Mouse (Mus musculus) cortical plate, adult 2 months (tissue): Measurements from ENCODE around the gene Mmrn2. TPM values are rescaled to one million over a fixed set of nuclear protein-coding genes. Genes with fewer than 3 reads are reported as not detected.
A peak's percentile ranks its signal among the peaks of the same experiment; 100 is the strongest.

Experiments
- H3K27ac ChIP-seq: fragments of 200-500 bp; 2 replicates; pipeline ENCODE4 v1.5.1; 2012; ENCODE audit warnings: low read length, control low read depth, inconsistent platforms; ENCODE audit not compliant: insufficient read depth
- H3K4me1 ChIP-seq: fragments of 200-500 bp; 2 replicates; pipeline ENCODE4 v1.6.1; 2011; ENCODE audit warnings: low read length; ENCODE audit not compliant: control insufficient read depth, insufficient read depth
- H3K4me3 ChIP-seq: fragments of 200-500 bp; 2 replicates; pipeline ENCODE4 v1.5.1; 2011; ENCODE audit warnings: mild to moderate bottlenecking, low read length, control low read depth; ENCODE audit not compliant: insufficient read depth
- CTCF ChIP-seq: fragments of 200-500 bp; IDR thresholded peaks from 2 replicates; pipeline ENCODE4 v1.5.1; 2011; ENCODE audit warnings: mild to moderate bottlenecking, control low read depth, low read length; ENCODE audit not compliant: insufficient read depth; ENCODE audit errors: extremely low read depth
- POLR2A ChIP-seq: fragments of 200-500 bp; IDR thresholded peaks from 2 replicates; pipeline ENCODE4 v1.6.1; 2011; ENCODE audit warnings: mild to moderate bottlenecking, low read length, control low read depth; ENCODE audit not compliant: insufficient read depth; ENCODE audit errors: extremely low read depth
- polyA plus RNA-seq: library from polyadenylated mRNA; depleted of rRNA; stranded (reverse); fragments of >200 nt; gene quantifications from 2 replicates; pipeline ENCODE4 v1.2.3, GENCODE M21; 2012; rRNA removed

Mmrn2 gene
- polyA plus RNA-seq, result 3.2 and 3.4 TPM in 2 replicates

DNA sequence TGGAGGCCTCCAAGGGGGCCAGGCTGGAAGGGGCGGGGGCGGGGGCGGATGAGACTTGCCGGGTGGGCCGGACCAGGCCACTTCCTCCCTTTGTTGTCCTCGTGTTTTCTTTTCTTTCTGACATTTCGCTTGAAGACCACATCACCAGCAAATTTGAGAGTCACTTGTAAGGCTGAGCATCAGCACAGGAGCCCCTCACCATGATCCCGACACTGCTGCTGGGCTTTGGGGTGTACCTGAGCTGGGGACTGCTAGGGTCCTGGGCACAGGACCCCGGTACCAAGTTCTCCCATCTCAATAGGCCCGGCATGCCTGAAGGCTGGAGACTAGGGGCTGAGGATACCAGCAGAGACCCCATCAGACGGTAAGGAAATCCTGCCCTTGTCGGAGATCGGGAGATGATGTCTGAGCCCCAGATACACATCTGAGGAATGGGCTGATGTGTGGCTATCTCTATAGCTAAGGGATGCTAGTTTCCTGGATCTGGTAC lies at the start of gene Mmrn2:
TSS of gene Mmrn2 (plus strand) at position 51 of the 490 bp plus-strand sequence.
- Histone ChIP-seq H3K4me1 (no peaks in the 10 kb centered on the region), H3K27ac (peak within 1 kb of the TSS; percentile 18), H3K4me3 (no peak within 1 kb of the TSS; the same call in 1 of the 2 replicates)
- TF ChIP-seq POLR2A, result no peak
- TF ChIP-seq CTCF, result no peak

- TF ChIP-seq POLR2A (no peak), CTCF (no peak)
- Histone ChIP-seq H3K4me1 (no peaks in the 10 kb centered on the region; the same call in 1 of the 2 replicates), H3K4me3 (no peak overlapping the region), H3K27ac (no peak overlapping the region)
Observed at GRCm38 (mm10) chr14:34326606-34327005, 48.7 kb upstream of the Mmrn2 start.

- Histone ChIP-seq H3K27ac (no peak overlapping the region), H3K4me3 (no peak overlapping the region), H3K4me1 (no peaks in the 10 kb centered on the region; the same call in 1 of the 2 replicates)
- no peak for TF ChIP-seq CTCF
- TF ChIP-seq POLR2A, result no peak
Observed at GRCm38 (mm10) chr14:34327618-34328017, 47.6 kb upstream of the Mmrn2 start.

- Histone ChIP-seq H3K4me3 (no peak overlapping the region), H3K4me1 (no peaks in the 10 kb centered on the region; the same call in 1 of the 2 replicates), H3K27ac (no peak overlapping the region)
- TF ChIP-seq POLR2A, result no peak
- TF ChIP-seq CTCF, result no peak
Observed at GRCm38 (mm10) chr14:34330657-34331158, 44.6 kb upstream of the Mmrn2 start.

- Histone ChIP-seq H3K4me1 (no peaks in the 10 kb centered on the region; the same call in 1 of the 2 replicates), H3K27ac (0 out of 2 replicates have a peak overlapping the region, but pooled peaks have one; percentile 12), H3K4me3 (no peak overlapping the region)
- TF ChIP-seq CTCF (no peak), POLR2A (no peak)
Observed at GRCm38 (mm10) chr14:34331886-34332285, 43.4 kb upstream of the Mmrn2 start.

DNA sequence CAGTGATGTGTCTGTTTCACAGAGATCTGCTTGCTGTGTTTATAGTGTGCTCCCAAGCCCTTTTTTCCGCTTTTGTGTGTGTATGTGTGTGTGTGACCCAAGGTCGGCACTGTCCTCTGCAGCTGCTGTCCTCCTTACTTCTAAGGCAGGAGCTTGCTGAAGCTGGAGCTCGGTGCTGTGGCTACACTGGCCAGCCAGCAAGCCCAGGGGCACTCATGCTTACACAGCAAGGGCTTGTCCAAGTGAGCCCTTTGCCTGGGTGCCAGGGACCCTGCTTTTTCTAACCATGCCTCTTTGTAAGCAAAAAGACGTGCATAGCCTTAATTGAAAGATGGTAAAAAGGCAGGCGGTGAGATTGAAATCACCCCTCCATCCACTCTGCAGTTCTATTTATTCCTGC lies 42.8 kb upstream of the Mmrn2 start:
- H3K27ac ChIP-seq, result 0 out of 2 replicates have a peak overlapping the region, but pooled peaks have one; percentile 54
- TF ChIP-seq CTCF (no peak), POLR2A (no peak)

DNA sequence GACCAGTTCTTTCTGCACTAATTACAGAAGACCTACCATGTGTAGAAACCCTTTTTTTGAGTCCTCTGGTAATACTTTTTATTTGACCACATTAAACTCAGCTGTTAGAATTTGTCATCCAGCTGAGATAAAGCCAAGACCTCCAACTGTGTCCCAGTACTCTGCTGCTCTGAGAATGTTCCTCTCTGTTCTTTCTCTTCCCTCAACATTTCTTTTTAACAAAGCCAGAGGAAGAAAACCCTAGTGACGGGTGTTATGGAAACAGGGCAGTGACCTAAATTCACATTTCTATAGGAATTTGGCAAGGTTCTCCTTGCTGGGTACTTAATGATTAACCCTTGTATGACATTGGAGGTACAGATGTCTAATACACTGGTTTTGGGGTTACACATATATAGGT lies 35.8 kb upstream of the Mmrn2 start:
- no peaks in the 10 kb centered on the region for H3K4me1 ChIP-seq

More for the DNA sequence above, 42.8 kb upstream of the Mmrn2 start:
- H3K4me3 ChIP-seq, result no peak overlapping the region
- H3K4me1 ChIP-seq, result no peaks in the 10 kb centered on the region; the same call in 1 of the 2 replicates

GRCm38 (mm10) chr14:34341993-34342392 lies 33.3 kb upstream of the Mmrn2 start:
- TF ChIP-seq POLR2A (no peak), CTCF (no peak)
- Histone ChIP-seq H3K4me1 (no peaks in the 10 kb centered on the region), H3K4me3 (no peak overlapping the region), H3K27ac (no peak overlapping the region)

More for the DNA sequence above, 35.8 kb upstream of the Mmrn2 start:
- no peak overlapping the region for H3K27ac ChIP-seq
- TF ChIP-seq POLR2A, result no peak
- no peak for TF ChIP-seq CTCF
- H3K4me3 ChIP-seq, result no peak overlapping the region

- H3K27ac ChIP-seq, result no peak overlapping the region
- no peaks in the 10 kb centered on the region for H3K4me1 ChIP-seq
- no peak overlapping the region for H3K4me3 ChIP-seq
- TF ChIP-seq CTCF, result no peak
- TF ChIP-seq POLR2A, result no peak
Observed at GRCm38 (mm10) chr14:34343078-34343477, 32.2 kb upstream of the Mmrn2 start.

DNA sequence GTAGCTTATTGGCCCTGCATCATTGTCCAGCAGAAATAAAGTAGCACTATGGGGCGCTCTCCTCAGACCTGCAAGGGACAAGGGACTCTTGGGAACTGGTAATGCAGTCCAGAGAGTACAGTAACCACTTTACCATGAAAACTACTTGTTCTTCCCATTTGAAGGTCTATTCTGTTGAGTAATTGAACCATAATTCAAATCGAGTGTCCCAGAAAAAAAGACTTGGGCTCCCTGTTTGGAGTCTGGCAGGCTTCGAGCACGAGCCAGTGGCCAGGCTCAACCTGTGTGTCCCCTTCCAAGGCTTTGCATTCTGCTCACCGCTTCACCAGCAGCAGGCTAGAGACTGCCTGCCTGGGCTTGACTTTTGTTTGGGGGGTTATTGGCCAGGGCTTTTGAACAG lies 30.9 kb upstream of the Mmrn2 start:
- Histone ChIP-seq H3K27ac (no peak overlapping the region), H3K4me3 (no peak overlapping the region)
- TF ChIP-seq CTCF (no peak), POLR2A (no peak)

More for the DNA sequence above, 30.9 kb upstream of the Mmrn2 start:
- no peaks in the 10 kb centered on the region for H3K4me1 ChIP-seq
